Mouse (Mus musculus): ENCODE measurements at regions not wholly inside any gene's neighbourhood (a gene's known extent, or its start where the extent isn't known, plus 50 kb on each side); places are given as distances from the start of the nearest gene placed in this dataset.

DNA sequence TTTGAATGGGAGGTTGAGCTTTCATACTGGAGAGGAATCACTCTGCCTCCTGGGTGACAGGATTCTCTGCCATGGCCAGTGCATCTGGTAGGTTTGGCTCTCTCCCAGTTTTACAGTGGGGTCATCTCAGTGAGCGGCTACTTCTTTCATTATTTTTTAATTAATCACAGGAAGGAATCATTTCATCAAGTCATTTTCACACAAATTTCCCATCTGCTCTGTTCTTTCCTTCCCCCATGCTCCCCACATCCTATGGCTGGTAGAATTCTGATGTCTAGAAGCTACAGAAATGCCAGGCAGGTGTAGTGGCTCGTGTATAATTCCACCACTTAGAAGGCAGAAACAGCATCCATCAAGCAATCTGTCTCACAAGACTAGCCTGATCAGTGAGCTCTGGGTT lies 56.1 kb upstream of the Kctd3 start:
- no peak overlapping the region for H3K27ac ChIP-seq
- no peak overlapping the region for H3K9ac ChIP-seq
- no peaks in the 10 kb centered on the region for H3K27me3 ChIP-seq (replicated peaks)
- H3K4me1 ChIP-seq, result no peaks in the 10 kb centered on the region
- H3K4me3 ChIP-seq (replicated peaks), result no peak overlapping the region
- no peak for ATAC-seq (ENCODE audit: insufficient read depth, low FRiP score, low read depth)
- no peaks in the 10 kb centered on the region for H3K36me3 ChIP-seq
- no peak overlapping the region for H3K4me2 ChIP-seq
- WGBS, result 53% methylated on average over 2 of the region's 2 CpGs
- no peaks in the 10 kb centered on the region for H3K9me3 ChIP-seq

DNA sequence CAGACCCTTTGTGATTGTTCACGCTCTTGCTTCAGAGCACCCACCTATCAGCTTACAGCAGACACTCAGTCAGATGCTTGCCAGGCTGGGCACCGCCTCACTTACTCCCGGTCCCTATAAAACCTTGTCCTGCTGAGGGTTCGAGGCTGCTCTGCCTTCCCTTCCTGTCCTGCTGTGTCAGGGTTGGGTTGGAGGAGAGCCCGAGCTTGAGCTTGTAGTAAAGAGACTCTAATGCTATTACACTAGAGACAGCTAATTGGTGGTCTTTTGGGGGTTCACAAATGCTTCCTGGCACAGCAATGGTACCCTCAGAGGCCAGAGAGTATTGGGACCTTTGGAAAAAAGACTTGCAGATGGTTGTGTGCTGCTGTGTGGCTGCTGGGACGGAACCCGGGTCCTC lies 55.6 kb upstream of the Kctd3 start:
- H3K27me3 ChIP-seq (replicated peaks), result no peaks in the 10 kb centered on the region

More for the DNA sequence above, 55.6 kb upstream of the Kctd3 start:
- no peak for ATAC-seq (ENCODE audit: insufficient read depth, low FRiP score, low read depth)
- Histone ChIP-seq H3K4me3 (replicated peaks) (no peak overlapping the region), H3K9me3 (no peaks in the 10 kb centered on the region), H3K4me1 (no peaks in the 10 kb centered on the region), H3K27ac (no peak overlapping the region), H3K4me2 (no peak overlapping the region), H3K9ac (no peak overlapping the region), H3K36me3 (no peaks in the 10 kb centered on the region)
- WGBS, result 78% methylated on average over 7 of the region's 7 CpGs

Measured in stomach, embryonic 15.5 days (tissue).